Mouse (Mus musculus) embryo, embryonic 9.5 days (tissue): ENCODE data around the gene Rab11fip4.

Source experiments
- DNase-seq: peaks from one replicate; pipeline ENCODE4 v3.0.0-alpha.2; 2017; ENCODE audit errors: extremely low spot score

The Rab11fip4 gene

DNA sequence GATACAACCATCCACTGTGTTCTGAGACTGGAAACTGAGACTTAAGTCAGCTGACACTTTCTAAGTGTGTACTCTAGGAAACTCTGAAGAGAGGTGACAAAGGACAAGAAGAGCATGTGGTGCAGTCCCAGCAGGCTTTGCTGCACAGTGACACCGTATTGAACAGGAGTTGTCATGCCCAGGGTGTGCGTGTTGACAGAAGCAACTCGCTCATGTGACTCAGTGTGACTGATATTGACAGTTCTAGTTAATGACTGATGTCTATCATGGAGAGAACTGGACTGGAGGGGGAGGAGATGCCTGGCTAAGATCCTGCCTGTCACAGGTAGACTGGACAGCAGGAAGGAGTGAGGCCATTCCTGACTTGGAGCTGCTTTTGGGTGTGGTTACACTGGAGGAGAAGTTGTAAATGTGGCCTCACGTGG lies 63.4 kb downstream of the Rab11fip4 start:
- no peak for DNase-seq

DNA sequence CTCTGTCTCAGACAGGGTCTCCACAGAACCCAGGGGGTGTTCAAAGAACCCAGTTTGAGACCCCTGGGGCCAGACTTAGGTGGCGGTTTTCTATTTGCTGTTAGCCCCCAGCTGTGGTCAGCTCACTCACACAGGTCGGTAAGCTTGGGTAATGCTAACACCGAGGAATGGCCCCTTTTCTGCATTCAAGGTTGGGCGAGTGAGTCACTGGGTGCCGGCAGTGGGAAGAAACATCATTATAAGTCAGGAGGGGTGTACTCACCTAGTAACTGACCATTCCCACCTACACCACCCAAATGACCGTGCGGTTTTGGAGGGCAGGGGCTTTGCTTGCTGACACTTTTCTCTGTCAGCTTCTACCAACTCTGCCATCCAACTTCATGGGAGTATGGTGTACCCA lies 64.6 kb downstream of the Rab11fip4 start:
- DNase-seq = no peak

DNA sequence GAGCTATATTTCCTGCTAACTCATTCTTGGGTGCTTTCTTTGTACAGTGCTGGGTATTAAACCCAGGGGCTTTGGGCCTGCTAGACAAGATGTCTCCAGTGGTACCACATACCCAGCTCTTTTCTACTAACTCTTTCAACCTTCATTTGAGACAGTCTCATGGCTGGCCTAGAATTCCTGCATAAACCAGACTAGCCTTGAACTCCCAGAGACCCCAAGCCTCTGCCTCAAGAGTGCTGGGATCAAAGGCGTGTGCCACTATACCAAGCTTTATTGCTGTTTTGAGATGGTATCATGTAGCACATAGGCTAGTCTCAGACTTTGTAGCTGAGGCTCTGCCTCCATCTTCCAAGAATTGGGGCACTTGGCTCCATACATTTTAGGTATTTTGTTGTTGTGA lies 65.5 kb downstream of the Rab11fip4 start:
- DNase-seq = no peak

DNA sequence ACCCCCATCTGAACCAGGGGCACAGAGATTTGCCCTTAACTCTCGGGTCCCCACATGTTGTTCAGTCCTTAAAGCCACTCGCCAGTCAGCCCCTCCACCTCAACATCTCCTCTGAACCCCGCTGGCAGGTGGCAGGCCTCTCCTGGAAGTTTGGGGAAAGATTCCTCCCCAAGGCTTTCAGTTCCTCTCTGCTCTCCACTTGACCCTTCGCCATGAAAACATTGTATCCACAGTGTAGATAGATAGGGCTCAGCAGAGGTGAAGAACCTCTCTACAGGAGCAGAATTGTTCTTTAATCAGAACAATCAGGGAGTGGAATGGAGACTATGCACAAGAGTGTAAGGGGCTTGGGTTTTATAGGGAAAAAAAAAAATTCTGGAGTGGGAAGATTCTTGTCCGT lies 66.0 kb downstream of the Rab11fip4 start:
- no peak for DNase-seq

DNA sequence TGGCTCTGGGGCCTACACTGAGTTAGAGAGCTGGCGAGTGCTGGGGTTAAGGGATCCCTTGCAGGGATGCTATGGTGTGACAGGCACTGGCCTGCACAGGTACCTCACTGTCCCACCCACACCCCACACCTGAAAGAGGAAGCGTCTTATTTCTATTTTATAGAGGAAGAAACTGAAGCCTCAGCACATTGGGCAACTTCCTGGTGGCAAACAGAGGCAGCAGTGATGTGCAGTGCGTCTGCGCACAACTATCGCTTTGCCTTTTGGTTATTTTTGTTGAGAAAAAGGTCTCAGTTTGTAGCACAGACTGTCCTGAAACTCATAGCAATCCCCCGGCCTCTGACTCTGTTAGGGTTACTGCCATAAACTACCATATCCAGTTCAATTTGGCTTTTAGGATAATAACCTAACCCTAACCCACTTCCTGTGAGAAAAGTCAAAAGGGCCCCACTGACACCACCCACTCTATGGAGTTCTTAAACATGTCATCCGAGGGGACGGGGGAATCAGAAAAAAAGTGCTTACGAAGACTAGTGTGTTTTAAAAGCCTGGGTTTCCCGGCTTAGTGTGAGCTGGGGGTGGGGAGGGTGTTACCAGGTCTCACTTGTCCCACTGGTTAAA lies 67.3 kb downstream of the Rab11fip4 start:
- DNase-seq = no peak

DNA sequence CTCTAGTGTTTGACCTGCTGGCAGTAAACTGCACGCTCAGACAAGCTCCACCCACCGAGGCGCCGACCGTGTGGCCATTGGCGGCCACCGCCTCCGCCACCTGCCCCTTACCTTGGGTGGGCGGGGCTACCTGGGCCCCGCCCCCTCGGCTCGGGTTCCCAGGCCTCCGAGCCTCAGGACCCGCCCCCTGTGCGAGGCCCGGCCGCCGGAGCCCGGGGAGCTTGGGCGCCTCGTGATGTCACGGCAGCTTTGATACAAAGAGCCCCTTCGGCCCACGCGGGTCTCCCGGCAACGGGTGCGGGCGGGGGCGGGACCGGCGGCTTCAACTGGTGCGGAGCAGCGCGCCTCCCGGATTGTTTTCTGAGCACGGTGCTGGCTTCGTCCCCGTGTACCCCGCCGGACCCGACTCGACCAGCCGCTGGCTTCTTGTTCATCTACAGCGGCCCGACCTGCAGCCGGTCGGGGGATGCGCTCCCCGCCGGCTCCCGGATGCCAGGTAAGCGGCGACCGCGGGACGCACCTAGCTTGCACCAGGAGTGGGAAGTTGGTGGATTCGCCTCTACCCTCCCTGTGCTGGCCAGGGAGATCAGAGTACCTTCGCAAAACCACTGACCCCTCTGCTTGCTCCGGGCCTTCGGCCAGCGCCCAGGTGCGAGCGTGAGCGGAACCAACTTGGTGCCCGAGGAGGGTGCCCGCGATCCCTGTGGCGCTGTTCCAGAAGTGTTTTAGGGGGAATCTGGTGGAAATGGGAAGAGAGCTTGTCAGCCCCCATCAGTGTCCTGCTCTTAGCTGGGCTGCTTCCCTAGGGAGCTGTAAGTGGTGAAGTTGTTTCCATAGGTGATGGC lies 69.6 kb downstream of the Rab11fip4 start:
- peak; percentile 88 for DNase-seq

DNA sequence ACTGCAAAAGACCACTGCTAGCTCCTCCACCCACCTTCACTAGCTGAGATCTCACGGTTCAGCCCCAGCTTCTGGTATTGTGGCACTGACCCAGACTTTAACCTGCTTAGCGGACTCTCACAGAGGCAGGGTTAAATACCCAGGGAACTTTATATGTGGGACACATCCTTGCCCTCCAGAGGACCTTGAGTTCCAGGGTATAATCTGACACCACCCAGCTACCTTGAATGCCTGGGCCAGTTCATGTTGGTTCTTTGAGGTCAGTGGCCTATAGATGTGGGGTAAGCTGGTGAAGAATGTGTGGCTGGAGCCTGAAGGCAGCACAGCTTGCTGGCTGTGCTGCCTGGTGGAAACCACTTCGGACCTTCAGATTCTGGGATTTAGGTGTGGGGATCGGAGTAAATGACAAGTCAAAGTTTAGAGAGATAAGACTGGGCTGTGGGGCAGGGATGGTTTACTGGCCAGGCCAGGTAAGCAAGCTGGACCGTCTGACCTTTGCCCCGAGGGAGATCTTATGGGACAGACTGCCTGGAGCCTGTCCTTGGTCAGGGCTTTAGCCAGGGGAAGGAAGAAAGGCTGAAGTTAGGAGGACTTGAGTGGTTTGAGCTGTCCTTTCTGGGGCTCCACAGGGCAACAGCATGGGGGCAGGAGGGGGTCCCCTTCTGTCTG lies 71.0 kb downstream of the Rab11fip4 start:
- DNase-seq = no peak

DNA sequence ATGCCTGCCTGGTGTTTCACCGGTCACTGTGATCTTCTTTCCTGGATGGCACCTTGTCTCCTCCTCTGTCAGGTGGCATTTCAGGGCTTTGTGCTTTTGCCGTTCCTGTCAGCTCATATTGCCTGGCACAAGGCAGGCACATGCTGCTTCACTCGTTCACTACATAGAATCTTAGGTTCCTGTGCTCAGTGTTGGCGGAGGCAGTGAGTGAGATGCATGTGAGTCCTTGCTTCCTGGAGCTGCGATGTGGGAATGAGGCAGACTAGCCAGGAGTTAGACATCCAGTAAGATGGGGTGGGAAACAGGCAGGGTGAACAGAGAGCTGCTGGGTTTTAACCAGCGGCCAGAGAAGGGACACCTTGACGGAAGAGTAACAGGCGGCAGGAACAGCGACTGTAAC lies 72.1 kb downstream of the Rab11fip4 start:
- DNase-seq = no peak

DNA sequence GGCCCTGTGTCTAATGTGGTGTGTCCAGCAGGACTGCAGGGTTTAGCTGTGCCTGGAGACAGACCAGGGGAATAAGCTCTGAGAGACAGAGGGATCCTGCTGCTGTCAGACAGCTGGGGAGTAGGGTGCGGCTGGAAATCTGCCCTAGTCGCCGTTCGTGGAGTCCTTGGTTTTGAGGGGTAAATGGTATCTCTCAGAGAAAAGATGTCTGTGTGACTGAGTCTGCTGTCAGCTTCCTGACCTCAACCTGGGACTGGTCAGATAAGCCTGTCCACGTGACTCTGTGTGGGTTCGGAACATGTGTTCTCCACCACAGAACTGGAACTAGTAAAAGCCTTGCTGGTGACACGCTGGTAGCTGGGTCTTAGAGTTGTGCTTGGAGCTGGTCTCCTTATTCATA lies 72.6 kb downstream of the Rab11fip4 start:
- DNase-seq = no peak

DNA sequence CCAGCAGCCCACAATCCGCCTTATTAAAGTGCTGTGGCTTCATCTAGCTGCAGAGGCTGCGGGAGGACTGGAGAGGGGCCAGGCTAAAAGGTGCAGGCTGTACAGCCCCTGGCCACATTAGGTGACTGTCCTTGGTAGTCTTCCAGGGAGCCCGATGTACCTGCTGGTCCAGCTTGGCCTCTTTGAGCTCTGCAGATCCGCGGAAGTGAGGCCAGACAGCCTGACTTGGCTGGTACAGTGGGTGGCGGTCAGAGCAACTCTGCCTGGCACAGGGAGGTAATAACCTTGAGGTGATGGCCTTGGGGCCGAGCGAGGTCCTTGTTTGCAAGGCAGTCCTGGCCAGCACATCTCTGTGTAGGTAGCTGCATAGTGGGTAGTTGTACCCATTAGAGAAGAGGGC lies 75.5 kb downstream of the Rab11fip4 start:
- no peak for DNase-seq

DNA sequence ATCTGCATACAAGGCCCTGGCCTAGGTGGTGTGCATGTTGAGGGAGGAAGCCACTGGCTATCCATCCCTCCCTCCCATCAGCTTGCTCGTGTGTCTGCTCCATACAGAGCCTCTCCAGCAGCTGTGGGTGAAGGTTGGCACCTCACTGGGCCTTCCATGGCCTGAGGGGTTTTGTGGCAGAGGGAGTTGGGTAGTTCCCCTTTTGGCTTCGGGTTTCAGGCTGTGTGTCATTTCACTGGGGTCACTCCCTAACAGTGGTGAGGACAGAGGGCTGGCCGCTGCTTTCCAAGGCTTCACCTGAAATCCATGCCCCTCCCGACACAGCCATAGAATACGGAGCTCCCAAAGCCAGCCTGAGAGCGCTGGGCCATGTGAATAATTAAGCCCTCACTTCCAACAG lies 78.2 kb downstream of the Rab11fip4 start:
- no peak for DNase-seq

DNA sequence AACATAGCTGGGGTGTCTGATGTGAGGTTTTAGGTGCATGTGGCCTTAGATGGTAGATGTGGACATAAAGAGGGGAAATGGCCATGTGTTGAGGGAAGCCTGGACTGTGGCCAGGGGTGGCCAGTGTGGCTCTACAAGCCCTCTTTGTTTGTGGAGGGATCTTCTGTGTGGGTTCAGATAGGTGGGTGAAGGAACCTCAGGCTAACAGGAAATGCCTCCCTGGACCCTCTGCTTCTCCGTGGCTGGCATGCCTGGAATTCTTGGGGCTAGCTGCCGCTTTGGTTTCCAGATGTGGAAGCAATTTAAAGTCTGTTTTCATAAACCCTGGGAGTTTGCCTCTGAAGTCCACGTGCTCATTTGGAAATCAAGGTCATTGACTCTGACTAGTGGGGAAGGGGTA lies 78.9 kb downstream of the Rab11fip4 start:
- peak; percentile 35 for DNase-seq

DNA sequence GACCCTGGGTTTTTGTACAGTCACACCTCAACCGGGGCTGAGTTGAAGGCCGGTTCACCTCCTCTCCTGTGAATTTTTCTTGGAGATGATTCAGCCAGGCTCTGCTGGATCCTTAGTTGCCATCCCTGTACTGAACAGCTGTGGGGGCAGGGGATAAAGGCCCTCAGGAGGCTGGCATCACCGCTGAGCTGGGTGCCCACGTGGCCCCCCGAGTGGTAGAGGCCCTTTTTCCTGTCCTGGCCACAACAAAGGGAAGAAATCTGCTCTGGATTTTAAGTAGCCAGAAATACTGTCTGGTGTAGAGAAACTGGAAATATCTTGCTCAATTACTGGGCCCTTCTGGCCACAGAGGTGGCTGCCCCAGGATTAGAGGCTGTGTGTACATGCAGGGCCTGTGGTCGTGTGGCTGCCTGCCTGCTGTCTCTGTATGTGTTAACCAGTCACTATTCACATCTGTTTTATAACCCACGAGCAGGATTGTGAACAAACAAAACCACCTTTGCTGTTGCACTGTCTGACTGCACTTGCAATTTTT lies 79.5 kb downstream of the Rab11fip4 start:
- no peak for DNase-seq

DNA sequence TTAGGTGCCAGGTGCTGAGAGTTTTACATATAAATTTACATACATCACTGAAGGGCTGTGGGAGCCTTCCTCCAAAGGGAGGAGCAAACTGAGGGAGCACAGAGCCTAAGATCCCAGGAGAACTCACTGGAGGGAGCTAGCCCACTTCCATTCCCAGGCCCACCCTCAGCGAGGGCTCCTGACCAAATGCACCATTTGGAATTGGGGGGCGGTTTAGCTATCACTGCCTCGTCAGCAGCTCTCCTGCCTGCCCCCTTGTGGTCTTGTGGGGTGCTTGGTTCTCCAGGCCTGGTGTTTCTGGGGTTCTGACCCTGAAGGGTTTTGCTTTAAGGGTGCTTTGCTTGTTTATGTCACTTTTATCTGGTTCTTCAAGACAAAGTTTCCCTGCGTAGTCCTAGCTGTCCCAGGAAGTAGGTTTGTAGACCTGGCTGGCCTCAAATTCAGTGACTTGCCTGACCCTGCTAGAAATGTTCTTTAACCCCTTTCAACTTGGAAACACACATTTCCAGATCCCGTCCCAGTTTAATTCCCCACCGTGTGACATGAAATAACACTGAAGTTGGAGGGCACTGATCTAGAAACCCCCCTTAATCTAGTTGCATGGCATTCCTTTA lies 80.8 kb downstream of the Rab11fip4 start:
- no peak for DNase-seq

DNA sequence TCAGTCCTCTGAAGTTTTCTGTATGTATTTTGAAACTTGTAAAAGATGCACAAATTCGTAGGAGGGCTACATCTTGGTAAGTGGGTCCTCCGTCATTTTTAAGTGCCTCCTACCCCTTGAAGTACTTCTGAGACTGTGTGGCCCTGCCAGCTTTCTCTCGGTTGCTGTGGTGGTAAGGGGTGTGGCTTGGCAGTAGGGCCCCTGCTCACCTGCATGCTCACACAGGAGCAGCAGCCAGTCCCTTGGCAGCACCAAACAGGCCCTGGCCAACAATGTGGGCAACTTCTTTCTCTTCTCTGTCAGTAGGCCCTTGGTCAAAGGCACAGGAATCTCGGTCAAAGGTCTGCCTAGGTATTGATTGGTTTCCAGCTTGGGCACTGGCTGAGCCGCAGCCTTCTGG lies 82.1 kb downstream of the Rab11fip4 start:
- DNase-seq = no peak

DNA sequence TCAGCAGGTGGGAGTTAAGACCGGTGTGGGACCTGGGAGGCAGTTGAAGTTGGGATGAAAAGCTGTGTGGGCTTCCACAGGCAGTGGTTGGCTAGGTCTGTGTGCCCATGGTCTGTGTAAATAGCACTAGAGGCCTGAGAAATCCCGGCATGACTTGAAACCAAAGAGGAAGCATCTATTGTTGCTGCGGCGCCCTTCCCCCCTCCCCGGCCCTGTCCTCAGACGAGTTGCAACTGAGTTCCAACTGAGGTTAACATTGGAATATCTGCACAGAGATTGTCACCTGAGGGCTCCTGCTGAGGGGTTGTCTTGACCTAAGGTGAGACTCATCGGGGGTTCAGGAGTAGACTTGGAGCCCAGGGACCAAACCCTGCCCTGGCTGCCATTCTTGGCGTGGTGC lies 82.7 kb downstream of the Rab11fip4 start:
- no peak for DNase-seq

DNA sequence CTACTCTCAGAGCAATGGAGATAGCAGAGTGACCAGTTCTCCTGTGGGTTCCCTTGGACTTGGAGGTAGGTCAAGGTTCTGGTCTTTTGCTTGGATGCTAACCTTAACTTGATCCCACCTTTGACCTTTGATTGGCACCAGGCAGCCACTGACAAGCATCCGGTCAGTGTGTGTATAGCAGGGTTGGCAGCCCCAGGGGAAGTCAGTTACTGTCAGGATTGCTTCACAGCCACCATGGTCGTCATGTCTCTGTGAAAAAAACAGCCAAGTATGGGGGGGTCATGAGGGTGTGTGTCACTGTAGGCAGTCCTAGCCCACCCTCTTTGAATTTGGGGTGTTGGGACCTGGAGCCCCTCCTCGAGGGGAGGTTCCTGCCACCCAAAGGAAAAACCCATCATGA lies 83.2 kb downstream of the Rab11fip4 start:
- no peak for DNase-seq

DNA sequence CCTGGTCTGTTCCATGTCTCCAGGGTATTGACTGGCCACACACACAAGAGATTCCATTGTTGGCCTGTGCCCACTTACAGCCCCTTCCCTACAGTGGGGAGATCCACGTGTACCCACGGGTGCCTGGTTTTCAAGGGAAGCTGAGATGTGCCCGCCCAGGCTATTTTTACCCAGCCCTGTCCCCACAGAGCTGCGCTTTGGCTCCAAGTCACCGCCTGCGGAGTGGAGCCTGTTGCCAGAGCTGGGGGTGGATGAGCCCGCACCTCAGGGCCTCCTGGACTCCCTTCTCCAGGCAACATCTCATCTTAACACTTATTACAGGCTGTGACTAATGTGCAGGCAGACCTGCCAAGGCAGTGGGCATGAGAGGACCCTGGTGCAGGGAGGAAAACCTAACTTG lies 83.6 kb downstream of the Rab11fip4 start:
- no peak for DNase-seq

DNA sequence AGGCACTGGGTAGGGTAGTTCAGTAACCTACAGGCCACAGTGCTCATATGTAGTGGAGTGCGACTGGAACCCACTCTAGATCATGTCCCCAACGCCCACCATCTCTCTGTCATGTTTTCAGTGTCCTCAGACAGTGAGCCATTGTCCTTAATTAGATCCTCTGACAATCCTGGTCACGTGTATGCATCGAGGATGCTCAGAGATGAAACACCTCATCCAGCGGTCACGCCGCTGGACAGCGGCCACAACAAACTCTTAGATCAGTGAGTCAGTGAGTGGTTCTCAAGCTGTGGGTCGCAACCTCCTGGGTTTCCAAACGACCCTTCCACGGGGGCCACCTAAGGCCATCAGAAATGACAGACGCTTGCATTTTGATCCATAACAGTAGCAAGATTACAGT lies 84.3 kb downstream of the Rab11fip4 start:
- no peak for DNase-seq

DNA sequence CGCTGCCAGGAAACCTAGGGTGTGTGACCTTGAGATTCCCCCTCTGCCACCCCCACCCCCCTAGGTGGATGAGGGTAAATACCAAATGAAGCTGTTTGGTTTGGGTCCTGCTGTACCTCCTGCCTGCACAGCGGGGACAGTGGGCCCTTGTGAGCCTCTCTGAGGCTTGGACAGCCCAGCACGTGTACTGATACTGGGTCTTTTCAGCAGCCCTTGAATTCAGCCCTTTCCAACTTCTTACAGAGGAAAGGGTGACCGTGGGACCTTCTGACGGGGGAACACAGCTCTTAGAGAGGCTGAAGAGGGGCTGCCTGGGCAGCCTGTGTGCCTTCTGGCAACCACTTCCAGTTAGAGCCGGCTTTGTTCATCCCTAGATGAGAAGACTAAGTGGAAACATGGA lies 85.0 kb downstream of the Rab11fip4 start:
- DNase-seq = no peak

DNA sequence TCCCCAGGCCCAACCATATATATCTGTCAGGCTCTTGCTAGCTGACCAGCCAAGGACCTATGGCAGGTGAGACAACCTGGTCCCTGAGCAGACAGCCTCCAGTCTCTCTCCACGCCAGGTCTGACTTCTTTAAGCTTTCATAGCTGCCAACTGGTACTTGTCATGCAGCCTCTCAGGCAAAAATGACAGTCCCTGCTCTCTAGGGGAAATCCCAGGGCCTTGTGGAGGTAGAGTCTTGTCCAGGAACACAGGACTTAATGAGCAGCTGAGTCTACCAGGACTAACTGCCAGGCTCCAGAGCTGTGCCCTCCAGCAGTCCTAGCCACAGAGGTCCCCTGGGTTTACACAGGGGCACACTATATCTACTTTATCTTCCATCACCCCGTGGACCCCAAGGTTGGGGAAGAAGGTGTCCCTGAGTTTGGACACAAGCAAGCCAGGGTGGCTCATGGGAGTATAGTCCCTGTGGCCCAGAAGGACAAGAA lies 85.5 kb downstream of the Rab11fip4 start:
- DNase-seq = no peak

DNA sequence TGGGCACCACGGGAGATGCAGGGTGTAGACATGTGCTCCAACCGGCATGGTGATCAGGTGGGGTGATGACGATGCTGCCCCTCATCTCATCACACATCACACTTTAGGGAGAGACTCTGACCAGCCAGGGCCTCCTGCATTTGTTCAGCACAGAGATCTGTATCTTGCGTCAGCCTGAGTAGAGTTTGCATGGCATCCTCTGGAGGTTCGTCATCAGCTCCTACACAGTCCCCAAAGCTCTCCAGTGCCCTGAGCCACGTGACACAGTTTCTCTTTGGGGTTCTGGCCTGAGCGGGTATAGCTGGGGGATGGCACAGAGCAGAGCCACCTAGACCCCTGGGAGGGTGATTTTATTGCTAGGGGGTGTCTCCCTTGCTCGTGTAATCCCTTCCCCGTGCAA lies 86.4 kb downstream of the Rab11fip4 start:
- DNase-seq = no peak
